Mouse (Mus musculus): ENCODE measurements at regions not wholly inside any gene's neighbourhood (a gene's known extent, or its start where the extent isn't known, plus 50 kb on each side); places are given as distances from the start of the nearest gene placed in this dataset.

- DNase-seq = no peak
Measured at GRCm38 (mm10) chr8:35996330-35997077, 230.9 kb downstream of the Gm19410 start.

DNA sequence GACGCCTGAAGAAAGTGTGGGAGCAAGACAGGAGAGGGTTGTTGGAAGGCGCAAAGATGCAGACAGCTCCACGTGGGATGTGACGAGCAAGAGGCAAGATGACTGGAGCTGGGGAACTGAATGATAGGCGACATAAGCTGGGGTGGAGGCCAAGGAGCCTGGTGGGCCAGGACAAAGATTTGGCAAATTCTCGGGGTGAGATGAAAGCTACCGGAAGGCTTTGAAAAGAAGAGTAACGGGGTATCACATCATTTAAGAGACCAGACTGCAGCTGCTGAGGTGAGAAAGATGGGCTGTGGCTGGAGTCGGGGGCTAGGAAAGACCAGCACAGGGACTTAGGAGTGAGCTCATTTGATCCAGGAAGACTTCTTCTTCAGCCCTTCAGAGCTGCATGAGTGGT, 234.0 kb downstream of the Gm19410 start:
- no peak for DNase-seq

- DNase-seq = no peak
Measured at GRCm38 (mm10) chr8:36004387-36004786, 238.8 kb downstream of the Gm19410 start.

- DNase-seq = no peak
Measured at GRCm38 (mm10) chr8:36005536-36005935, 239.9 kb downstream of the Gm19410 start.

- DNase-seq = no peak
Measured at GRCm38 (mm10) chr8:36007724-36008123, 242.1 kb downstream of the Gm19410 start.

- DNase-seq = peak; percentile 48 to 67
Measured at GRCm38 (mm10) chr8:36009565-36009964, 244.0 kb downstream of the Gm19410 start.

GRCm38 (mm10) chr8:36010446-36011217, 245.0 kb downstream of the Gm19410 start:
- DNase-seq = no peak

- DNase-seq = no peak
Measured at GRCm38 (mm10) chr8:36014862-36015261, 249.3 kb downstream of the Gm19410 start.

- DNase-seq = peak in 1 of 2 experiments; percentile 22
Measured at GRCm38 (mm10) chr8:36016321-36017114, 250.9 kb downstream of the Gm19410 start.

DNA sequence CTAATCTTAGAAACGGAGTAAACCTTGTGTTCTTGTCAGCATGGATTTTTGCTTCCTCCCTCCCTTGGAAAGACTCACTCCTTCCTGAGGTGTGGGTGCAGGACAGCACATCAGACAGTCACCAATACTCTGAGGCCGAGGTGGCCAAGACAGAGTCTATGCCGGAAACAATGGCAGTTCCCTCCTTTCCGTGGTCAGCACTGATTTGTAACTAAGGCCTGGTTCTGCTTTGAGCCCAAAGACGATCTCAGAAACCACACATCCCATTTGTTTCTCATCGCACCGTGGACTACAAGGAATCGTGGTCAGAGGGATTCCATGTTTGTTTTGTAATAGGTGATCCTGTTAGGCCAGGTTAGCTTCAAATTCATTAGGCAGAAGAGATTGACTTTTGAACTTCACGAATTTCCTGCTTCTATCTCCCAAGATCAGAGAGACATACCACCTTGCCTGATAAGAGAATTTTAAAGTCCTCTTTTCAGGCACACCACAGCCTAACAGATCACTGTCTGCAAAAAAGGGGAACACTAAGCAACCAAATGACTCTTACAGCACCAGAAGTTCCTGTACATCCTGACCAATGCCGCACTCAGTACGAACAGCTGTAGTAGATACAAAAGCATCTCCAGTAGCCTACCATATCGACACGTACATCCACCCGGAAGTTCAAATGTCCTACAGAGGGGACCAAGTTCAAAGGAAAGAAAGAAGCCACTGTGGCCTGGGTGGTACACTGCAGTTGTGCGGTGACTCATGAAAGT, 253.6 kb downstream of the Gm19410 start:
- no peak for DNase-seq

- DNase-seq = no peak
Measured at GRCm38 (mm10) chr8:36019895-36020294, 254.3 kb downstream of the Gm19410 start.

DNA sequence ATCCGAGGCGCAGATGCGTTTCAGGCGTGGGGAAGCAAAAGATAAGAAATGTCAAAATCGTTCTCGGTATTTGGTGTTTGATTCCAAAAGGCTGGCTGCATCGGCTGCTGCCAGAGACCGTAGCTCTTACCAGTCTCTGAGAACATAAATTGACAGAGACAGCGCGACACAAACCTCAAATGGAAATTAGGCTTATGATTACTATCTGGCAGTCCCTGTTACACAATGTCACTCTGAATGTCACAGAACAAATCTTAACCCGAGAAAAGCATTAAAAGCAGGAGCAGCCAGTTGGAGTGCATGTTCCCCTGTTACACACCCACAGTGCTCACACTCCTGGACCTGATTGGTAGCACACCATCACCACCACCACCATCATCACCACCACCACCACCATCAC, 262.0 kb downstream of the Gm19410 start:
- DNase-seq = no peak

GRCm38 (mm10) chr8:36028121-36028955, 262.7 kb downstream of the Gm19410 start:
- no peak for DNase-seq

DNA sequence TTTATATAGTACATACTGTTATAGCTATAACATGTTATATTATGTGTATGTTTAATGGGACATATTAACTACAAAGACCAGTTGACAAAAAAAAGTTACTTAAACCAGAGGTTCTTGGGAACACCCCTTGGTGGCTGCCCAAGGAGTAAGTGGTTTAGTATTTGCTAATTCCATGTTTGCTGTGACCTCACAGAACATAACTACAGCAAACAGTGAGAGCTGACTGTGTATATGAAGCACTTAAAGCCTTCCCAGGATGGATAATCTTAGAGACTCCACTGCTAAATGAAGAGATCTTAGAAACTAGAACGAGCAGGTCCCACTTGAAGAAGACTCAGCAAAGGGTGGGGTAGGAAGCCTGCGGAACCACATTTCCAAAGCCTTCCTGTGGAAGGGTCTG, 263.9 kb downstream of the Gm19410 start:
- no peak for DNase-seq

DNA sequence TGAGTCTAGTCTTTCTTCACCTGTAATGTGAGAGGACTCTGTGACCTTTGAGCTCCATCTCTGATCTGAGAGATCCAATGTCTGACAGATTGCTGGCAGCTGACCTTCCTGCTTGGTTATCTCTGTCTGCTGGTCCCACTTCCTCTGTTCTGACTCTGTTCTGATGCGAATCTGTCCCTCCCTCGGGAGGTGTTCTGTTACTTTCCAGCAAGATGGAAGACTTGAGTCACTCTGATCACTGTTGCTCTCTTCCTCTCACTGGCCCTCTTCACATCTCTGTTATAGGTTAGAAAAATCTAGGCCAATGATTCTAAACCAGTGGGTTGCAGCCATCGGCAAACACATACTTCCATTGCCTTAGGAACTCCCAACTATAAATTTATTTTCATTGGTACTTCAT, 264.6 kb downstream of the Gm19410 start:
- DNase-seq = no peak

DNA sequence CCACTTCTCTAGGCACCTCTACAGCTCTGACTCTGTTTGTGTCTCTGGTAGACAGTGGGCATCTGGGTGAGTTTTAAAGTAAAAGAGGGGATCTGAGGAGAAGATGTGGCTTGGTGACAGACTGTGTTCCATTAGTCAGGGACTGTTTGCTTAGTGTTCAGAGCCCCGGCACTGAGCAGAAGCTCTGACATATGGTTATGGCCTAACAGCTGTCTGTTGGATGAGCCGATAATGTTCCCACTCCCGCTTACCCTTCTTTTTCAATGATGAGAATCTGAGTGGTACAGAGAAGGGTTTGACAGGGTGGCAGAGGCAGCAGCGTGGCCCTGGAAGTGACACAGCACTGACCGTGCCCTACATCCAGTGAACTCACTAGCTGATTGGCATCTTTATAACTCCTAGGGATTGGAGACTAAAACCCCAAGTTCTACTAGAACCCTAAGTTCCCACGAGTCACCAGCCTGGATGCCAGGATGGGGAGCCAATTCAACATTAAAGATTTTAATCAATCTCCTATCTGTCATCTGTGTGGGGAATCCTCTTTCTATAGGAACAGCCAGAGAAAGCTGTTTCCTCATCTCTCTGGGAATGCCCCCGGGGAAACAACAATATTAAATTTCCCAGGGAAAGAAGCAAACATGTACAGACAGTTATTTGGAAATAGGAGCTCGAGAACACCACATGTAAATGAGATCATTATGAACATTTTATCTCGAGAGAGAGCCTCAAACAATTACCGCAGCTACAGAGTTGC, 266.6 kb downstream of the Gm19410 start:
- no peak for DNase-seq

- DNase-seq = no peak
Measured at GRCm38 (mm10) chr8:36035339-36035738, 269.7 kb downstream of the Gm19410 start.

GRCm38 (mm10) chr8:36036271-36036670, 270.7 kb downstream of the Gm19410 start:
- no peak for DNase-seq

DNA sequence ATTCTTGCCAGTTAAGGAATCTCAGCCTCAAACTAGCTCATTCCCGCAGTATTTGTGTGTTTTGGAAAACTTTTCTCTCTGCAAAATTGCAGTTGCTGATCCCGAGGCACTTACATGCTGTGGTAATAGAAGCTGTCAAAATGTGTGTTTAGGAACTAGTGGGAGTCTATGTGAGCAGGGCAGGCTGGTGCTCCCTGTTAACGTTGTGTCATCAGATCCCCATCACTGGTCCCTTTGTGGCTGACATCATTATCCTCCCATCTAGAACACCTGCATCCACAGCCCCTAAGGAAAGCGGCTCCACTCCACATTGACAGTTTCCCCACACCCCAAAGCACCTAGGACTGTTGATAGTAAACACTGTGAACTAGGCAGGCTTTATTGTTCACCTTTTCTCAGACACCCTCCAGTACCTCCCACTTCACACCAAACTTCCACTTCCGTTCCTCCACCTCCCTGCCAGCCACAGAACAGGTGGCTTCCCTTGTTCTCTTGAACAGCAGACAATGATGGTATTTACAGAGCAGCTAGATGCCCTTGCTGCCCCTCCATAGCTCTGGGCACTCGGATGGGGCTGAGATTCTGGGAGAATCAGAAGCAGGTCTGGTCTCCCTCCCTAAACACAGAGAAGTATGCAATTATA, 275.8 kb downstream of the Gm19410 start:
- no peak for DNase-seq

DNA sequence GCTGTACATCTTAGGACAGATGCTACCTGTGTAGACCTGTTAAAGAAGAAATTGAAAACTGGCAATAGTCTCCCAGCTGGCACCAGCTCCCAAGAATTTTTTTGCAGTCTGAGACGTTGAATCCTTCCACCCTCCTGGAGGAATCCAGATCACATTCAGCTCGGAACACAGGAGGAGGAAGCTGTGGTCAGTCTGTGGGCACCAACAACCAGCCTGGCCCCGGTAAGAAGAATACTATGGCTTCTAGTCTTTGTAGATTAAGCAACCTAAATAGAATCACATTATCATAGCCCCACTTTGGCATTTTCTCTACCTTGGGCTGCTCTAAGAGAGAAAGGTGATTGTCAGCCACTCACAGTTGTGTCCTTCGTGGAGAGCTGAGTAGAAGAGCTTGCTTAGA, 277.0 kb downstream of the Gm19410 start:
- DNase-seq = no peak
